Mouse (Mus musculus): ENCODE measurements around the gene Isoc2b.
"Not testable (repeated sequence)": the region's sequence is repeated elsewhere in the genome, so short reads cannot be mapped to it uniquely, and the experiment has no call there.

Isoc2b gene

DNA sequence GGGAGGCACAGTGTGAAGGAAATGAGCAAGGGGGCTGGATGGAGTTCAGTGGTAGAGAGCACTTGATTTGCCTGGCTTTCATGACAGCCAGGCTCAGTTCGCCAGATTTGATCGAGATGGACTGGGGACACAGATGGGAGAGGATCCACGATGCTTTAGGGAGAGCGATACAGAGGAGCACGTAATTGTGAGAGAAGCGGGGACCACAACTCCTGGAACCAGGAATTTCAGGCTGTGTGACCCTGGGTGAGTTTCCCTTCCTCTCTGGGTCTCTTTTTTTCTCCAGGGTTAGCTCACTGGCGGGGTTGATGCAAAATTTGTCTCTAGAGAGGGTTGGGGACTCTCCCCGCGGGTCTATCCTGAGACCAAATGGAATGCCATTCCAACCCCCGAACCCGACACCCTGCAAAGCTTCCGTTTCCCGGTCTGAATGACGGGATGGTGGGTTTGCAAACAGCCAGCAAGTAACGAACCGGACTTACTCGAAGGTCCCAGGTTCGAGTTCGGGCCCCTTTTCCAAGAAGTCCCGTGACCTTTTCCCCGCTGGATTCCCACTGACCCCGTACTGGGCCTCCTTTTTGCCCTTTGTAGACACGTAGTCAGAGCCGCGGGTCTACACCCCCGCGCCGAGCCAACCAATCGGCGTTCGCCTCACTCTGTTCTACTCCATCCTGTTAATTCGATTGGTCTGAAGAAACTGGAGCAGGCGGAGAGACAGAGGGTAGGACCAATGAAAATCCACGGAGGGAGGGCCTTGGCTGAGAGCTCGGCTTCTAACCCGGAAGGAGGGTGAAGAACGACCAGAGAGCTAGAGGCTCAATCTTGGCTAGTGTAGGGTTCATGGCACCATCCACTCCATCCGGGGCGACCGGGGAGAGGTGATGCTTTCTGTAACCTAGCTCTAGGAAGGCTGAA, 4.2 kb downstream of the Isoc2b start:
- DNase-seq (ENCODE audit: low spot score) = peak; percentile 88

DNA sequence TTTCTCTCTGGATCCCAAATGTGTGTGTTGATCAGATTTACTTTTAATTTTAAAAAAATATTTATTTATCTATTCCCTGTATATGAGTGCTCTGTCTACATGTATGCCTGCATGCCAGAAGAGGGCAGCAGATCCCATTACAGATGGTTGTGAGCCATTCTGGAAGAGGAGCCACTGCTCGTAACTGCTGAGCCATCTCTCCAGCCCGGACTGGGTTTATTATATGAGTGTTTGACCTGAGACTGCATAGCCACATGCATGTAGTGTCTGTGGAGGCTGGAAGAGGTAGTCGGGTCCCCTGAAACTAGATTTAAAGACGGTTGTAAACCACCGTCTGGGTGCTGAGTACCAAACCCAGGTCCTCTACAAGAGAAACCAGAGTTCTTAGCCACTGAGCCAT, 5.0 kb downstream of the Isoc2b start:
- no peak for DNase-seq (ENCODE audit: low spot score)

DNA sequence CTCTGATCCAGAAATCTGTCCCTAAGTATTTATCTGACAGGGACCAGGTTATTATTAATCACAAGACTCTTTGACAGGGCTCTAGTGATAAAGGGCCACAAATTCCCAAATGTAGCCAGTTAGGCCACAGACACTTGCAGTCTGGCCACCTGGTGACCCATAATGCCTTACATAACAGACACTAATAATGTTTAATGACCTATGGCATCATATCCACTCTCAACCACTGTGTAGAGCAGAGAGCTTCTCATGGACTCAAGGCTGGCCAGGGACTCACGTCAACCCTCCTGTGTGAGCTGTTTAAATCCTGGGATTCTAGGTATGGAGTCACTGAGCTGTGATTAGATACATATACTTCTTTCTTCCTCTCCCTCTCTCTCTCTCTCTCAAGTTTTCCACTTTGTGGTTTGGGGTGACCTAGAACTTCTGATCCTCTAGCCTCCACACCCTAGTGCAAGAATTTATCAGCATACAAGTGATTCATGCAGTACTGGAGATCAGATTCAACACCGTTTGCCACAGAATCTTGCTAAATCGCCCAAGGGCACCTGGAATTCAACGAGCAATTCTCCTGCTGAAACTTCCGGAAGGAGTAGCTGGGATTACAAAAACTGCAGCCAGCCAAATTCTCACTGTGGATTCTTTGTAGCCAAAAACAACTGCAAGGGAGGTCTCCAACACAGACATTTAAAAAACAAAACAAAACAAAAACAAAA, 5.8 kb downstream of the Isoc2b start:
- no peak for DNase-seq (ENCODE audit: low spot score)

DNA sequence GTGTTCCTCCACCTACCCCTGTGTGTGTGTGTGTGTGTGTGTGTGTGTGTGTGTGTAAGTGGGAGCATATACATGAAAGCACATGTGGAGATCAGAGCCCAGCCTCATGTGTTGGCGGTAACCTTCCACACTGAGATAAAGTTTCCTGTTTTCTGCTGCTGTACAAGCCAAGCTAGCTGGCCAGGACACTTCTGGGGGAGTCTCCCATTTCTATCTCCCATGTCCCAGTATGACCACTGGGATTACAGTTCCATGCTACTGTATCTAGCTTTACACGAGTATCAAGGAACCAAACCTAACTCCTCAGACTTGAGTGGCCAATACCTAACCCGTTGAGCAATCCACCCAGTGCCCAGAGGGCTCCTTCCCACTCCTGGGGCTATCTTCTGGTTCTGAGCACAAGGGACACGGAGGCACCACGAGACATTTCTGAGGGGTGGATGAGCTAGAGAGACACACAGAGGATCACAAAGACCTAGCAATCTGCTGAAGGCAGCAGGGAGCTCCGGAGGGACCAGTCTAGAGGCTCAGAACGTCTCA, 6.4 kb downstream of the Isoc2b start:
- DNase-seq (ENCODE audit: low spot score) = no peak

DNA sequence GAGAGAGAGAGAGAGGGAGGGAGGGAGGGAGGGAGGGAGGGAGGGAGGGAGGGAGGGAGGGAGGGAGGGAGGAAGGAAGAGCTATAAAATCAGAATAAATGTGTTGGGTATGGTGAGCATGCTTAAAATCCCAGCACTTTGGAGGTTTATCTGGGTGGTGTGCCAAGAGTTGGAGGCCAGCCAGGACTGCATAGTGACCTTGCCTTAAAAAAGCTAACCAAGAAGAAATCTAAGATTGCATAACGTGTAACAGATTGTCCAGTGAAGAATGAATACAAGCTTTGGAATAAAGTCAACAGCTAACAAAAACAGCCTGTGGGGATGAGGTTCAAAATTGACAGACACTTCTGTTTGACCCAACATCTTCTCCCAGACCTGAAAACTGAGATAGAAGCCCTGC, 7.0 kb downstream of the Isoc2b start:
- DNase-seq (ENCODE audit: low spot score) = no peak

DNA sequence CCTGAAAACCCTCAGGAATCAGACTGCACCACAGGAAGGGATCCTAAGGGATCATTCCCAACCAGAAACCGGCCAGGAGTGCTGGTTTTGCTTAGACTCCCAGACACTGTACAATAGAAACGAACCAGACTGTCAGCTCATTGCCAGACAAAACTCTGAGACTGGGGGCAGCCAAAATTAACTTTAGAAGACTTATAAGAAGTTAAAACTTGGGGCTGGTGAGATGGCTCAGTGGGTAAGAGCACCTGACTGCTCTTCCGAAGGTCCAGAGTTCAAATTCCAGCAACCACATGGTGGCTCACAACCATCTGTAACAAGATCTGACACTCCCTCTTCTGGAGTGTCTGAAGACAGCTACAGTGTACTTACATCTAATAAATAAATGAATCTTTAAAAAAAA, 9.1 kb downstream of the Isoc2b start:
- DNase-seq (ENCODE audit: low spot score) = not testable (repeated sequence)

DNA sequence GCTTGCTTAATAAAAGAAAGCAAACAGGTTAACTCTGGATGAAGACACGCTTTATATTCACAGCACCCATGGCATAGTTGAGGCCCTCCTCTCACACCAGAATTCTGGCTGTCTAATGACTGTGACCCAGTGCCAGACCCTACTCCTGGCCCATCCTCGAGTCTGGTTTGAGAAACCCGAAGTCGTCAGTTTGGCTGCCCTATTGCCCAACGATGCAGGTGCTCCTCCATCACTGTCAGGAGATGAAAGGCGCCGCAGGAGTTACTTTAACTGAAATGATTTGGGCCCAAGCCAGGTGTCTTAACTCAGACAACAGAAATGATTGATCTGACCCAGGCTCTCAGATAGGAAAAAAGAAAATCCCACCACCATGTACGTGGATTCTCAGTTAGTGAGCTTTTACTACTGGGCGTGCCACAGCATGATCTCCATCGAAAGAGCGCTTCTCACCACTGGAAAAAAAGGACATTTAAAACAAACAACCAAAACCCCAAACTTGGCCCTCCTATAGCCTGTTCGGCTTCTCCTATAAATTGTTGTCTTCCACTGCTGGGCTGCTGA, 10.6 kb downstream of the Isoc2b start:
- no peak for DNase-seq (ENCODE audit: low spot score)

DNA sequence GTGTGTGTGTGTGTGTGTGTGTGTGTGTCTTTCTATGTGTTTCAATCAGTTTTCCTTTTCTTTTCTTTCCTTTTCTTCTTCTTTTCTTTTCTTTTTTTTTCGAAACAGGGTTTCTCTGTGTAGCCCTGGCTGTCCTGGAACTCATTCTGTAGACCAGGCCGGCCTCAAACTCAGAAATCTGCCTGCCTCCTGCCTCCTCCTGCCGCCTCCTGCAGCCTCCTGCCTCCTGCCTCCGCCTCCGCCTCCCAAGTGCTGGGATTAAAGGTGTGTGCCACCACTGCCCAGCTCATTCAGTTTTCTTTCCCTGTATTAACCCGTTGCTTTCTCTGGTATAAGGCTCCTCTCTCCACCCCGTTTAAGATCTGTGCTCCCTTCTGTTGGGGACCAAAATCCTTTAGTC, 12.7 kb downstream of the Isoc2b start:
- DNase-seq (ENCODE audit: low spot score) = no peak

DNA sequence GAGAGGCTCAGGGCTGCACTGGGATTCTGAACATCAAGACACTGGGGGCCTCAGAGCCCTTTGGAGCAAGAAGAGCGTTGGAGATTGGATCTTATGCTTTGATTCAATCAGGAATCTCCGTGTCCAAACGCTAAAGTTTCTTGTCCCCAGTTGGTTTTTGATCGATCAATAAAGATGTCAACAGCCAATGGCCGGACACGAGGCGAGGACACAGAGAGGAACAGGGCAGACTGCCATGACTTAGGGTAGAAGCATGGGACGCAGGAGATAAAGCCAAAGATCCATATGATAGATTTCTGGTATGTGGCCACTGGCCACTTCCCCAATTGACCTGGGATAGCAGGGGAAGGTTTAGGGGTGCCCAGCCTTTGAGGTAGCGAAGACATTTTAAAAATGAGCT, 13.6 kb downstream of the Isoc2b start:
- DNase-seq (ENCODE audit: low spot score) = no peak

DNA sequence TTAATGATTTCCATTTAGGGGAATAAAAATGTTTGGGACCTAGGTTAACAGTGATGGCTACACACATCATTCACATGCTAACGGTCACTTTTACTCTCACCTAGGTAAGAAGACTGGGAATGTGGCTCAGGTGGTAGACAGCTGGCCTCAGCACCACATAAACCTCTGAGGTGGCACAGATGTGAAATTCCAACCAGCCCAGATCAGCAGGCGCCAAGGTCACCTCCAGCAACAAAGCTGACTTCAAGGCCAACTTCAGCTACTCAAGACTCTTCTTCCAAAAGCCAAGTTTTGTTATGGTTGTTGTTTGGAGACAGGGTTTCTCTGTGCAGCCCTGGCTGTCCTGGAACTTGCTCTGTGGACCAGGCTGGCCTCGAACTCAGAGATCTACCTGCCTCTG, 16.4 kb downstream of the Isoc2b start:
- no peak for DNase-seq (ENCODE audit: low spot score)

DNA sequence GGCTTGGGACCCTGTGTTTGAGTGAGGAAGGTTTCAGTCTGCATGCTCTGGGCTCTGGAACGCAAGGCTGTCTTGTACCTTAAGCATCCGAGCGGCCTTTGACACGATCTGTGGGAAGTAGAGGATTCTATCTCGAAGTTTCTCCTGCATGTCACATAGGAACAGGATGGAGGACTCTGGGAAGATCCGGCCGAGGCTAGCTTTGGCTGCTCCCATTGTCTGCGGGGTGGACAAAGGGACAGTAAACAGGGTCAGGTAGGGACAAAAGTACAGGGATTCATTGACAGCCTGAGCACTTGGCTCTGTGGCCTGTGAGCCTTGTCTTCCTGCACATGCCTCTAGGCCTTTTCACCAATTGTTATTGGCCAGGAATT, 18.8 kb downstream of the Isoc2b start:
- no peak for DNase-seq (ENCODE audit: low spot score)

DNA sequence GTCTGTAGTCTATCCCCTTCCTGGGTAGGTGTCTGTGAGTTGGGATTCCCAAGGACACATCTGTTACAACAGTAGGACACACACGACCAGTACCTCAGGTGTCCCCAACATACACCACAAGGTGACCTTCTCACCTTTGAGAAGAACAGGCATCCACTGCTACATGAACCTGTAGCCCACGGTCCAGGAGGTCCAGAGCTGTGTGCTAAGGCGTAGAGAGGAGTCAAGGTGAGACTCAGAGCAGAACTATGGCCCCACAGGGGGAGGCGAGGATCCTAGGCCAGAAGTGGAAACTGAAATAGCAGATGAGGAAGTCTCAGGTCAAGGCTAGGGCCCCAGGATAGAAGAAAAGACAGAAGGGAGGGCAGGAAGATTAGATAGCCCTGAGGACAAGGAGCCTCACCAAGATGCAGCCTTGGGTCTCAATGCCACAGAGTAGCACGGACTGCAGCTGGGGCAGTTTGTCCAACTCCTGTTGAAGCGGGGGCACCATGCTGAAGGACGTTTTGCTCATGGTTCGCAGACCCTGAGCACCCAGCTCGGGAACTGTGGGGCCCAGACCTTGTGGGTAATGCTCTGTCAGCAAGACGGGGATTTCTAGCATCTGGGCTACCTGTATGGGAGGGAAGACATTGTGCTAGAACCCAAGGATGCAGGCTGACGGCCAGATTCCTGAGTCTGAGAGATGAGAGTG, 19.3 kb downstream of the Isoc2b start:
- no peak for DNase-seq (ENCODE audit: low spot score)

DNA sequence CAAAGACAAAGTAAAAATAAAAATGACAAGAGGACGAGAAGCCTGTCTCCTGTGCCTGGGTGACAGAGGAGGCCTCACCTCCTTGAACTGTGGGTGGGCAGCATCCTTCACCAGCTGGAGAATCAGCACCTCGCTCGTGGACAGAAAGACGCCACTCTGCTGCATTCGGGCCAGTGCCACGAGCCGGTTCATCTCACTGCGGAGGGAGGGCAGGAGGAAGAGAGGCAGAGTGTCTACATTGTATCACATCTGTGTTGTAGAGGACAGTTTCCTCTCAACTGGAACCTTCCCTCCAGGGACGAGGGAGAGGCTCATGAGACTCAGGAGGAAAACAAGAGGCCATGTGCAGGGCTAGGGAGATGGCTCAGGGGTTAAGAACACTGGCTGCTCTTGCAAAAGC, 20.7 kb downstream of the Isoc2b start:
- DNase-seq (ENCODE audit: low spot score) = no peak

DNA sequence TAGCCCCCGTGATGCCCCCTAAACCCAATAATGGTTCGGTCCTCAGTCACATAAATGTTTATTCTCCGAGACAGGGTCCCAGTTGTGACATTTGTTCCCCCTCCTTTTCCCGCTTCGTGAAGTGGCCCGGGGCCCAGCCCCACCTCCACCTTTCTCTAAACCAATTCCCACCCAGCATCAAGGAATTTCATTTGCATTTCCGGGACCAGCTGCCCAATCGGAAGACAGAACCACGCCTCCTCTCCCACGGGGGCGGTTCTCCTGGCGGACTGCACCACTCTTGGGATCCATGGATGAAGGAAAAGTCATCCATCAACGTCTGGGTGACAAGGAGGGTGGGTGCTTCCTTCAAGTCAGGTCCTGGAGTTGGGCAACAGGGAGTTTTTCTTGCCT, 25.1 kb downstream of the Isoc2b start:
- DNase-seq (ENCODE audit: low spot score) = peak; percentile 92

DNA sequence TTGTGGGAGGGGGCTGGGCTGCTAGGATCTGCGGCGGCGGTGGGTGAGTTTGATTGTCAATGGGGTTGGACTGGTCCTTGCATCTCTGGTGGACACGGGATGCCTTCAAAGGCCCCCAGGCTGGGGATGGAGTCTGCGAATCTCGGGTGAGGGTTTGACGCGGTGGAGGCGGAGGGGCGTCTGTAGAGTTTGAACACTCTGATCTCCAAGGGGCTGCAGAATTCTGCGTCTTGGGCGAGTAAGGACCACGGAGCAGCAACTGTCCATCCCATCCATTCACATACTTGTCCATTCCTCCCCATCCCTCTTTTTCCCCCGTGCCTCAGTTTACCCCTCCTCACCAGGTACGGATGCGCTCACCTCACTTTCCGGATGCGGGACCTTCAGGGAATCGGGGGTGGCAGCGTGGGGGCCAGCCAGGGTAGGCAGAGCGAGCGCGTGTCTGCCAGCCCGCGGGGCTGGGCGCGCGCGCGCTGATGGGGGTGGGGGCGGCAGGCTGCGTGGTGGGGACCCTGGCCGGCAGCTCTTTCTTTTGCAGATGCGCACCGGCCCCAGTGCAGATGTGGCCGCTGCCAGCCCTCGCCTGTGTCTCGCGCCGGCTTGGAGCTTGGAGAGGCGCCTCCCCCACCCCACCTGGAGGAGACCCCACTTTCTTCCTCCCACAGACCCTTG, 25.7 kb downstream of the Isoc2b start, which contains the start of gene Shisa7:
Gene Shisa7, minus strand, starts transcription at position 452 of the 672 bp plus-strand sequence.
- no peak for DNase-seq (ENCODE audit: low spot score)

DNA sequence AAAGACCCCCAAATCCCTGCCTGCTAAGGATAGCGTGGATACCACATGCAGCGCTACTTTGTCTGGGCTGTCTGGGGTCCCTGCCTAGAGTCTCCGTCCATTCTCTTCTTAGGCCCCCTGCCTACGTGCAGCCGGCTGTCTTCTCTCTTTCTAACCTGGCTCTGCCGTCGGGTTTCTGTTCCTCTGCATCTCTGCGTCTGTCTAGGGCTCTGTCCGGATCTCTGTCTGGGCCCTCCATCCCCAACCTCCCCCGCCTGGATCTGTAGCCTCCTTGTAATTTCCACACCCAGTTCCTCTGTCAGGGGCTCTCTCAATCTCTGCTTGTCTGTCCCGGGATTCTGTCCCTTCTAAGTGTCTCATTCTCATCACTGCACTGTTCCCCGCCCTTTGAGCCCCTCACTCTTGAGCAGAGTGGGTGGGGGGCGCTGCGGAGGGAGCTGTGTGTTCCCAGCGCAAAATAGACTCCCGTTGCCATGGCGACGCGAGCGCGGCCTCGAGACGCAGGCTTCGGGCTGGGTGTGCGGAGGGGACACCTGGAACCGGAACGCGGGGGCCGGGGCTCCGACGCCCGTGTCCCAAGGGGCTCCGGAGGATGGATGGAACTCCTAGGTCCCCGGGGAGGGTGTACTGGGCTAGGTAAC, 26.3 kb downstream of the Isoc2b start:
- peak; percentile 69 for DNase-seq (ENCODE audit: low spot score)

DNA sequence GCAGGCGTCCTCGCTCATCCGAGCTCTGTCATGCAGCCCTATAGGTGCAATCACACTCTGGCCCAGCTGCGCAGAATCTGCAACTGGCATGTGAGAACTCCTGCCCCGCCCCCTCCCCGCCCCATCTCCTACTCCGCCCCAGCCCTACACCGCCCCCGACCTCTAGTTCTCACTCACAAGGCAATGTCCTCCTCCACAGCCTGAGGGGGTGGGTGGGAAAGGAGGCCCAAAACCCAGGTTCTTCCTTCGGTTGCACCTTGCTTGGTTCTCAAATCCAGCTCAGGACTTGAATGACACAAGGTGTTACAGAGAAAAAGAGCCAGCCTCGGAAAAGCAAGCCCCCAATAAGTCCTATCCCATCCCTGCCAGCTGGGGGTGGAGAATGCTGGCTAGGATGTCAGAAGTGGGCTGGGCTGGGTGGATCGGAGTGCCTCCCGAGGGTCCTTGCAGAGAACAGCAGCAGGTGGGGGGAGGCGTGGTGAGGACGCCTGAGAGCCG, 27.4 kb downstream of the Isoc2b start:
- peak; percentile 75 for DNase-seq (ENCODE audit: low spot score)

DNA sequence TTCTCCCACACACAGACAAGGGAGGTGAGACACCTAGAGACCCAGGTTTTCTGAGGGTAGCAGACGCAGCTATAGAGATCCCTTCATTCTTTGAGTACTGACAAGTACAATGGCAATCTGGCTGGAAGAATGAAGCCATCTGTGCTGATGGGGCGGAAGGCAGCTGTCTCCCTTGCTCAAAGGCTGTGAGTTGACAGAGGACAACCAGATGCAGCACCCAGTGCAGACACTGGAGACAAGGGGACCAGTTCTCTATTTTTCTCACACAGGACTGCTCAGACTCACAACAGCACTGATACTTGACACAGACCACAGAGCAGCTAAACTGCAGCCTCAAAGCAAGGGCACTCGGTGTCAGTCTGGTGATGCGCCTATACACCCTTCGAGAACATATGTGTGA, 28.0 kb downstream of the Isoc2b start:
- DNase-seq (ENCODE audit: low spot score) = peak; percentile 35

DNA sequence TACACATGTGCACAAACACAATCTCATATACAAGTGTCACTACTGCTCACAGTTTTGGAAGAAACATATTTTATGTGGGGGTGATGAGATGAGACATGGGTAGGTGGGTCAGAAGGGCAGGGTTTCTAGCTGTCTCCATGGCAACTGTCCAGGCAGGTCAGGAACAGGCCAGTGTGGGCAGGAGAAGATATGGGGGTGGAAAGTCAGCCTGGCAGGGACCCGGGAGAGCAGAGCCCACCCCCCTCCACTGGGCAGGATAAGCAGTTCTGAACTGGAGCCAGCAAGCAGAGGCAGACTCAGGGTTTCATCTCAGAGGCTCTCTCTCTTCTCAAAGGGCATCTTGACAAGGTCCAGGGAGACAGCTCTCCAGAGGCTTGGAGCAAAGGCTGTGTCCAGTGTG, 32.4 kb downstream of the Isoc2b start:
- peak; percentile 32 for DNase-seq (ENCODE audit: low spot score)

DNA sequence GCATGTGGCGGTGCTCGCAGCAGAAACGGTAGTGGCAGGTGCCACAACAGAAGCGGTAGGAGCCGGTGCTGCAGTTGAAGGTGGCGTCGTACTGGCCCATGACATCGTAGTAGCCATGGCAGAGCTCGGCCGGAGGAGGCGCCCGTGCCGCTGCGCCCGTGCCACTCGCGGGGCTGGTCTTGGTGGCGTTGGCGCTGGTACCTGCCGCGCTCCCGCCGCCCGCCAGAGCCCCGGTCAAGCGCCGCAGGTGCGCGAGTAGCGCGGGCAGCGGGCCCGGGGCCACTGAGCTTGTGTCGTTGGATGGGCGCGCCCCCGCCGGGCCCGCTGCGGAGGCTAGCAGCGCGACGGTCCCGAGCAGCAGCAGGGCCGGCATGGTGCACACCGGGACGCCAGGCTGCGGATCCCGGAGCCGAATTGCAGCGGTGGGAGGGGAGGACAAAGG, 33.7 kb downstream of the Isoc2b start:
- peak; percentile 82 for DNase-seq (ENCODE audit: low spot score)
